Mouse (Mus musculus): ENCODE data around the gene Mei1.

- TF ChIP-seq CTCF (IDR thresholded peaks at IDR 0.05; ENCODE audit: low read depth, low read length) (no peak), POLR2A (IDR thresholded peaks at IDR 0.05; ENCODE audit: insufficient read depth, low read length) (no peak)
Observed at GRCm38 (mm10) chr15:82139196-82139595, 69.4 kb downstream of the Mei1 start.
